Mouse (Mus musculus): ENCODE results near the gene Cdyl. TPM values are rescaled to one million over a fixed set of nuclear protein-coding genes. Genes with fewer than 3 reads are reported as not detected.

Gene Cdyl
- total RNA-seq, 4 experiments from 2014 or later = 8.0 to 9.7 (median 9.2) TPM

GRCm38 (mm10) chr13:35911476-35911875 lies 251.8 kb downstream of the Cdyl start:
- no peak for DNase-seq (ENCODE audit: low spot score)

Other genes starting within 250 kb of the Cdyl start
- gene Rpp40, start 246.5 kb downstream of the Cdyl start, total RNA-seq (2022) = 1 to 10 TPM; 6.4 to 7.6 (median 6.7) TPM